Mouse (Mus musculus): ENCODE results near the gene Meis1. TPM values are rescaled to one million over a fixed set of nuclear protein-coding genes. Genes with fewer than 3 reads are reported as not detected.
A peak's percentile ranks its signal among the peaks of the same experiment; 100 is the strongest.

Gene Meis1
- total RNA-seq, 2 experiments from 2014 or later = 1.8 to 1.9 TPM

- no peak for TF ChIP-seq CTCF (conservative IDR thresholded peaks at IDR 0.05)
- H3K27ac ChIP-seq = no peak overlapping the region
- no peak overlapping the region for H3K4me3 ChIP-seq
- no peak for DNase-seq (ENCODE audit: low spot score in 2 of 2)
Measured at GRCm38 (mm10) chr11:18889139-18889538, 129.6 kb downstream of the Meis1 start.

DNA sequence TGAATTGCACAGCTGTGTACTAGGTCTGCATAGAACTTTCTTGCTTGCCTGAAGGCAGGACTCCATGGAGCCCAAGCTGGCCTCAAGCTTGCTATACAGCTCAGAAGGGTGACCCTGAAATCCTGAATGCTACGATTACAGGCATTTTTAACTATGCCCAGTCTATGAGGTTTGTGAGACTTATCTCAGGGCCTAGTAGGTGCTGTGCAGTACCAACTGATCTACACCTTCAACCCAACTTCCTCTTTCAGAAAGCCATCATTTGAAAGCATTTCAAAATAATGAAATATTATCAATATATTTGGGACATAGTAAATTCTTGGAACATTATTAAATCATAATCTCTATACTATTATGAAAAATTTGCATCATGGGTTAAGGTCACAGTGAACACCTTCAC lies 130.1 kb downstream of the Meis1 start:
- TF ChIP-seq CTCF (conservative IDR thresholded peaks at IDR 0.05) = no peak
- Histone ChIP-seq H3K4me3 (no peak overlapping the region), H3K27ac (no peak overlapping the region)
- DNase-seq (ENCODE audit: low spot score in 2 of 2) = no peak

DNA sequence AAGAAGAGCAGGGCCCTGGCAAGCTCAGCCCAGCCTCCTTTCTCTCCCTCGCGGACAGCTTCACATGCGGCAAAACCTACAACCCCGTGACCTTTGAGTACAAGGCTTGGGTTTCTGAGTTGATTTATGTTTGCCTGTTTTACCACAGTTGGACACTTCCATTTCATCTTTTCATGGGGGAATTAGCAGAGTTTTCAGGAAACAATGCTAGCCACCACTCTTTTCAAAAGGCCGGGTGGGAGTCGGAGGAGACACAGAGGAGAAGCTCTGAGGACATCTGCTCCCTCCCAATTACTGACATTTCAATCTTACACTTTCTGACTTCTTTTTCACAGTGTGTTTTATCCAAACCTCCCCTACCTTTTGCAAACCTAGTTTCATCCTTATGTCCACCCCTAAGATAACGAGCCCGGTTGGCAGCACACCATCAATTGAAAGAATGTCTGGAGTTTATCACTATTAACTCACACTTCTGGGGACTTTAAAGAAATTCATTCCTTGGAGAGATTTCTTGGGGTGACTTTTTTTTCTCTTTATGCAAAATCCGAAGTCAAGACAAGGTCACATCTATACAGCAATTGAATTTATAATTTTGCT lies 133.0 kb downstream of the Meis1 start:
- DNase-seq (ENCODE audit: low spot score in 2 of 2) = no peak
- no peak overlapping the region for H3K4me3 ChIP-seq
- TF ChIP-seq CTCF (conservative IDR thresholded peaks at IDR 0.05) = no peak
- no peak overlapping the region for H3K27ac ChIP-seq

DNA sequence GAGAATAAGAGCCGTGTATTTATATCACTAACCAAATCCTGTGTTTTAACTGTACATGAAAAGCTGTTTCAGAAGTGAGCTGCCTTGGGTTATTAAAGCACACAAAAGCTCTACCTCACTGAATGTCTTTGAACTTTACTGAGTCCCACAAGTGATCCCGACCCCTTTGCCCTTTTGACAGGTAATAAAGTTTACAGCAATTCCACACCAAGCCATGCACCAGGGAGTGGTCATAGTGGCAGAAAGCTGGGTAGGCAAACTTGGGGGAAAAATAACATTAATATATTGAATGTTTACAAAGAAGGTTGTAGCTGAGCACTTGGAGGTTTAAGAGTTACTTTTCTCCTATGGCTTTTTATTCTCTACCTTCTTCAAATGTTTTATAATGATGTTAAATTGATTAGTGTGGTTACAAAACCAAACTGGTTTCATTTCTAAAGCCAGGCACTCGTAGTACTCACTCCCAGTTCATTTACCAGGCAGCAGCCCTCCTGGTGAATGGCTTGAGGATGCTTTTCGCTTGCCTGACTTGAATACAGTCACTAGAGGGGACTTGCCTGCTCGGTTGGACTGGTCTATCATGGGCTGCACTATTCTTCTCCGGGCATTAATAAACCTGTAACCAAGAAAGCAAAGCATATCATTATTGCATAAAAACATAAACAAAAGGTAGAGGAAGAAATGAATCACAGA lies 133.6 kb downstream of the Meis1 start:
- H3K27ac ChIP-seq = no peak overlapping the region
- H3K4me3 ChIP-seq = no peak overlapping the region
- no peak for DNase-seq (ENCODE audit: low spot score in 2 of 2)
- TF ChIP-seq CTCF (conservative IDR thresholded peaks at IDR 0.05) = no peak

DNA sequence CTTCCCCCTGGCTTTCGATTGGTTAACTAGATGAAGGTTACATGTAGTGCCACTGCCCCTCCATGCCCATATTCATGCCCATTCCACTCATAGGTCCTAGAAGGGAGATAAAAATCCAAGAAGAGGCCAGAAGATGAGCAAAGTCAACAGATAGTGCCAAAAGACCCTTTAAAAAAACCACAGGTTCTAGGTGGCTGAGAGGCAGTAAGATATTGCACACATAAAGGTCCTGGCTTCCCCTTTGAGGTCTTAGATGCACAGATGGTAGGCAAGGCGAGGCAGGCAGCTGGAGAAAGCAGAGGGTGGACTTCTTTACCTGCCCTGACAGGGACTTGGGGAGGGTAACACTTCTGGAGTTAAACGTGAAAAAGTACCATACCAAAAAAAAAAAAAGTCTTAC lies 134.8 kb downstream of the Meis1 start:
- DNase-seq (ENCODE audit: low spot score in 2 of 2) = no peak
- no peak for TF ChIP-seq CTCF (conservative IDR thresholded peaks at IDR 0.05)
- no peak overlapping the region for H3K4me3 ChIP-seq
- no peak overlapping the region for H3K27ac ChIP-seq

GRCm38 (mm10) chr11:18883507-18883881 lies 135.3 kb downstream of the Meis1 start:
- Histone ChIP-seq H3K27ac (no peak overlapping the region), H3K4me3 (no peak overlapping the region)
- TF ChIP-seq CTCF (conservative IDR thresholded peaks at IDR 0.05) = no peak
- DNase-seq (ENCODE audit: low spot score in 2 of 2) = no peak

DNA sequence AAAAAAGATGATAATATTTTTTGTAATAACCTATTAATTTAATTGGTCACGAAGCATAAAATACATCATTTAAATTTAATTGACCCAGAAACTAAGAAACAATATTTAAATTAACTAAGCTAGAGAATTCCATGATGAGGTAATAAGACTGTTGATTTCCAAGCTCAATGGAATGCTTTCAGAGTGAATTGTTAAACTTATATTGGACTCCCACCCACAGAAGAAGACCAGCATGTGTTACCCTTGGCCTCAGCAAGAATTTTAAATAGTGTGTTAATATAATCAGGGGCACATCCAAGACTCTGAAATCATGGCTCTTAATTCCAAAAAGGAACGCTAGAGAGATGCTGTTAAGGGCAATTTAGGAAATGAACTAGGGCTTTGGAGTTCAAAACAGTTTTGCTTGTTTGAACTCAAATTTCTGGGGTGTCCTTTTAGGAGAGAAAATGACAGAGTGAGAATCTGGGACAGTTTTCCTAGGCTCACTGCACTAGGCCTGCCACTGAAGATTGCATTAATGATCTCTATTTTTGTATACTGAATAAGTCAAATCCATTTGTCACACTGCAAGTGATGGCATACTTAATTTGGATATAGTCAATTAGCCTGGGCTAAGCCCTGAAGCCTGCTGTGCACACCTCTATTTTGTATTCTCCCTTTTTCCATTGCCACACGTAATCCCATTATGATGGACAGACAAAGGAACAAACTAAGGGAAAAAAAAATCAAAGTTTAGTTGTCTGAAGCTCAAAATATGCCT lies 135.9 kb downstream of the Meis1 start:
- TF ChIP-seq CTCF (conservative IDR thresholded peaks at IDR 0.05) = no peak
- no peak overlapping the region for H3K27ac ChIP-seq
- no peak overlapping the region for H3K4me3 ChIP-seq
- DNase-seq (ENCODE audit: low spot score in 2 of 2) = no peak

- H3K27ac ChIP-seq = no peak overlapping the region
- TF ChIP-seq CTCF (conservative IDR thresholded peaks at IDR 0.05) = no peak
Measured at GRCm38 (mm10) chr11:18882315-18882714, 136.5 kb downstream of the Meis1 start.

DNA sequence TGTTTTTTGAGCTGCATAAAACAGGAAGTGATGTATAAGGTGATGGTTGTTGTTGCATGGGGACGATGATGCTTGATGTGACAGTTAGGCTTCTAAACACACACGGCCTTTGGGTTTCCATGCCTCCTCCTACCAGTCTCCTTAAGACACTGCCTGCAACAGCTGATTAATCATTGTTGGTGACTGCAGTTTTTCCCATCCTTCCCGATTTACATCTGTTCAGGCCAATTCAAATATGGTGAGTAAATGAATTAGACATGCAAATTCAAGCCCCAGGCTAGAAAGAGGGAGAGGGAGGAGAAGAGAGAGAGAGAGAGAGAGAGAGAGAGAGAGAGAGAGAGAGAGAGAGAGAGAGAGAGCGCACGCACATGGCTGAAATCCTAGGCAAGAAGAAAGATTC lies 138.0 kb downstream of the Meis1 start:
- H3K27ac ChIP-seq = no peak overlapping the region
- DNase-seq (ENCODE audit: low spot score in 2 of 2) = no peak
- TF ChIP-seq CTCF (conservative IDR thresholded peaks at IDR 0.05) = no peak
- no peak overlapping the region for H3K4me3 ChIP-seq

More at GRCm38 (mm10) chr11:18882315-18882714, 136.5 kb downstream of the Meis1 start:
- no peak overlapping the region for H3K4me3 ChIP-seq
- DNase-seq (ENCODE audit: low spot score in 2 of 2) = no peak

GRCm38 (mm10) chr11:18879456-18879818 lies 139.3 kb downstream of the Meis1 start:
- no peak for TF ChIP-seq CTCF (conservative IDR thresholded peaks at IDR 0.05)
- no peak for DNase-seq (ENCODE audit: low spot score in 2 of 2)
- H3K4me3 ChIP-seq = no peak overlapping the region
- H3K27ac ChIP-seq = no peak overlapping the region

GRCm38 (mm10) chr11:18878748-18879455 lies 139.9 kb downstream of the Meis1 start:
- Histone ChIP-seq H3K27ac (no peak overlapping the region), H3K4me3 (no peak overlapping the region)
- no peak for TF ChIP-seq CTCF (conservative IDR thresholded peaks at IDR 0.05)
- no peak for DNase-seq (ENCODE audit: low spot score in 2 of 2)

DNA sequence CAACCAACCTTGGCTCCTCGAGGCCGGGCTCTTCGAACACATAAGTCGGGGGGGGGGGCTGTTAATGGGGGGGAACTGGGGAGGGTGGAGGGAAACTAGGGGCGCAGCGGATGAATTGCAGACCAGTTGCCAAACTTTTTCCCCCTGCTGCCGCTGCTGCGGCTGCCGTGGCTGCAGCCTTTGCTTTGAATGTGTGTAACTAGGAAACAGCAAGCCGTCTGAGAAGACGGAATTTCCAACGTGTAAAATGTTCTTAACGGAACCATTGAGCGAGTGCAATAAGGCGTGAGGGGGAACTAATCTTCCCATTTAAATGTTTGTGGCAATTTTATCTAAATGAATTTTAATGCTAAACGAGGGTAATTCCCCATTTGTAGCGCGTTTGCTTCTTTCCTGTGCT lies 140.8 kb downstream of the Meis1 start:
- no peak for DNase-seq (ENCODE audit: low spot score in 2 of 2)

GRCm38 (mm10) chr11:18877626-18878011 lies 141.2 kb downstream of the Meis1 start:
- no peak overlapping the region for H3K27ac ChIP-seq
- peak overlapping the region; percentile 49 for H3K4me3 ChIP-seq
- no peak for TF ChIP-seq CTCF (conservative IDR thresholded peaks at IDR 0.05)
- no peak for DNase-seq (ENCODE audit: low spot score in 2 of 2)

More for the DNA sequence above, 140.8 kb downstream of the Meis1 start:
- peak overlapping the region; percentile 49; the same call in 1 of the 2 replicates for H3K4me3 ChIP-seq
- no peak overlapping the region for H3K27ac ChIP-seq
- TF ChIP-seq CTCF (conservative IDR thresholded peaks at IDR 0.05) = no peak

Measured in layer of hippocampus, adult 2 months (tissue).